Mouse (Mus musculus): Measurements from ENCODE around the gene Timm10.

DNA sequence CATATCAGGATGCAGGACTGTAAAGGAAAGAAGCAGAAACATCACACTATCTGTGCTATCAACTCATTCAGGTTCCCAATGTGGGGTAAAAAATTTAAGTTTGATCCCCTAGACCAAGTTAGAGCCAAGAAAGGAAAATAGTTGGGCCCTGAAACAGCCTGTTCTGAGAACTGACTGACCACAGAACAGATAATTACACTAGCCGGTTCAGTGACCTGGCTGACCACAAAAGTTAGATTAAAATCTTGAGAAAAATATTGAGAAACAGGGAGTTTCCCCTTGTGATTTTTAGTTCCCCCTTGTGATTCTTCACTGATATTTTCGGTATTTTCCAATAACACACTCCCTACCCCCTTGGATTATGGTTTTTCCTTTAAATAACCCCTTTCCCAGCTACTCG is 32.9 kb upstream of the Timm10 start:
- TF ChIP-seq CTCF (IDR thresholded peaks at IDR 0.05; ENCODE audit: borderline replicate concordance, extremely low read depth, insufficient read depth, insufficient read length) = no peak
- no peak for TF ChIP-seq POLR2A (IDR thresholded peaks at IDR 0.05; ENCODE audit: borderline replicate concordance, extremely low read depth, insufficient read depth, insufficient read length, poor library complexity, severe bottlenecking)

All from brain, embryonic 14.5 days (tissue).